Mouse (Mus musculus): Measurements from ENCODE around the gene Rnf26. TPM values are rescaled to one million over a fixed set of nuclear protein-coding genes. Genes with fewer than 3 reads are reported as not detected.
A peak's percentile ranks its signal among the peaks of the same experiment; 100 is the strongest.

The Rnf26 gene
- polyA plus RNA-seq, 1 experiment: 28.8 TPM

DNA sequence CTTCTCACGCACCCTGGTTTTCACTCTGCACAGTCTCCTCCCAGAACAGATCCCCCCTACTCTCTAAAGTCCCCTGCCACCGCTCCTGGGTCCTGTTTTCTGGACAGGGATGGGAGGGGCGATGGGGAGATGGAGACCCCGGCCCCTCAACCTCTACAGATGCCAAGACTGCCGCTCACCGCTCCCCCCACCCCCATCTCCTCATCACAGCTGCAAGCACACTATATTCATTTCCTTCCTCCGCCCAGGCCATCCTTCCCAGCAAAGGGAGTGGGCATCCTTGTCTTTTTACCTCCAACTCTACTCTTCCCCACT is 17.9 kb upstream of the Rnf26 start:
- H3K36me3 ChIP-seq (ENCODE audit: control insufficient read depth, insufficient read depth, low read length): no peaks in the 10 kb centered on the region
- no peak for DNase-seq
- no peak overlapping the region for H3K4me3 ChIP-seq (ENCODE audit: insufficient read depth, low read depth, low read length)
- peaks cover 20% of the 10 kb centered on the region; the same call in 1 of the 2 replicates for H3K4me1 ChIP-seq (ENCODE audit: control insufficient read depth, insufficient read depth, low read length)
- H3K27me3 ChIP-seq (replicated peaks; ENCODE audit: control insufficient read depth, insufficient read depth, low read length): no peaks in the 10 kb centered on the region
- TF ChIP-seq POLR2A (IDR thresholded peaks at IDR 0.05; ENCODE audit: low read depth, low read length) (no peak), CTCF (conservative IDR thresholded peaks at IDR 0.05; ENCODE audit: insufficient read depth, insufficient read length, low read depth, low read length) (no peak)
- WGBS: 47% methylated on average over 7 of the region's 7 CpGs
- H3K27ac ChIP-seq (ENCODE audit: insufficient read depth, low read depth, low read length): peak overlapping the region; percentile 15

DNA sequence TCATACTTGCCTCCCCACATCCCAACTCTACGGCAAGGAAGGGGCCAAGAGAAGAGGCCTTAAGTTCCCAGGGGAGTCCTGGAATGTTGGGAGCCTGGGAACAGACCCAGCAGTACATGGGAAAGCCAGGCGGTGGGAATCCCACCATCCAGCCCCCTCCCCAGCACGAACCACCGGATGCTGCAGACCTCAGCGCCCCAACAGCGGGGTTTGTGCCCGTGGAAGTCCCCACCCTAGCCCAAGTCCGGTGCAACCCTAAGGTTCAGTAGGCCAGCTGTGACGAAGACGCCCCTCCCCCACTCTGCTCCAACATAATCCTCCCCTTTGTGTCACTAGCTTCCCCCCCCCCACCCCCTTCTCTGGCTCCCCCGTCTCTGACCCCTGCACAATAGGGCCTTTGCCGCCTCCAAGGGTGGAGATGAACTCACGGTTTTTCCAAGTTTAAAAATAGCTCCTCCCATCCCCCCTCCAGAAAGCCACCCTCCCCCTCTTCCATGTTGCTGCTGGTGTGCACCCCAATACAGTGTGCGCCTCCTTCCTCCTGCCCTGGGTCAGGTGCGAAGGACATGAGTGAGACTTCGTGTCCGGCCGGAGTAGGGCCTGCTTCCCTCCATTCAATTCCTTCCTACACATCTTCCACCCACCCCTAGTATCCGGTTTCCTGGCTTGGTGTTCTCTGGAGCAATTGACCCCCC is 17.4 kb upstream of the Rnf26 start:
- 39% methylated on average over 19 of the region's 19 CpGs for WGBS
- peak; percentile 55 for DNase-seq
- TF ChIP-seq POLR2A (IDR thresholded peaks at IDR 0.05; ENCODE audit: low read depth, low read length) (no peak), CTCF (conservative IDR thresholded peaks at IDR 0.05; ENCODE audit: insufficient read depth, insufficient read length, low read depth, low read length) (no peak)

DNA sequence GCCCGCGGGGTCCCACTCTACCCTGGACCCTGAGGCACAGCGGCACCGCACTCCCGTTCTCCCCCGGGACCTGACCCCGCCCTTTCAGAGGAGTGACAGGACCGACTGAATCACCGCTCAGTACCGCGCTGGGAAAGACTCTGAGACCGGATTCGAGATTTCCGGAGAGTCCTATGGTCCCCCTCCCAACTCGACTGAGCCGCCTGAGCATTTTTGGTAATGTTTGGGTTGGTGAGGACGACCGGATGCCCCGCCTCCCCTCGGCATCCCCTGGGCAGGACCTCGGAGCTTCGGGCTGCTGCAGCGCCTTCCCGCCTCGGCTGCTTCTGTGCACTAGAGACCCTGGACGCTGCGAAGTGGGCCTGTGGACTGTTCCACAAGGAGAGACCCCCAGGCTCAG is 16.7 kb upstream of the Rnf26 start:
- no peaks in the 10 kb centered on the region for H3K27me3 ChIP-seq (replicated peaks; ENCODE audit: control insufficient read depth, insufficient read depth, low read length)
- peak; percentile 93 for DNase-seq
- peak overlapping the region; percentile 91 for H3K27ac ChIP-seq (ENCODE audit: insufficient read depth, low read depth, low read length)
- peak overlapping the region; percentile 29 for H3K4me3 ChIP-seq (ENCODE audit: insufficient read depth, low read depth, low read length)
- peaks cover 22% of the 10 kb centered on the region; the same call in 1 of the 2 replicates for H3K4me1 ChIP-seq (ENCODE audit: control insufficient read depth, insufficient read depth, low read length)
- no peaks in the 10 kb centered on the region for H3K36me3 ChIP-seq (ENCODE audit: control insufficient read depth, insufficient read depth, low read length)
- WGBS: 3% methylated on average over 27 of the region's 27 CpGs
- TF ChIP-seq CTCF (conservative IDR thresholded peaks at IDR 0.05; ENCODE audit: insufficient read depth, insufficient read length, low read depth, low read length) (no peak), POLR2A (IDR thresholded peaks at IDR 0.05; ENCODE audit: low read depth, low read length) (peak; percentile 38)

More for the DNA sequence above, 17.4 kb upstream of the Rnf26 start:
- H3K36me3 ChIP-seq (ENCODE audit: control insufficient read depth, insufficient read depth, low read length): no peaks in the 10 kb centered on the region
- peak overlapping the region; percentile 91 for H3K27ac ChIP-seq (ENCODE audit: insufficient read depth, low read depth, low read length)
- H3K27me3 ChIP-seq (replicated peaks; ENCODE audit: control insufficient read depth, insufficient read depth, low read length): no peaks in the 10 kb centered on the region
- H3K4me3 ChIP-seq (ENCODE audit: insufficient read depth, low read depth, low read length): peak overlapping the region; percentile 29; the same call in 1 of the 2 replicates
- peaks cover 23% of the 10 kb centered on the region; the same call in 1 of the 2 replicates for H3K4me1 ChIP-seq (ENCODE audit: control insufficient read depth, insufficient read depth, low read length)

DNA sequence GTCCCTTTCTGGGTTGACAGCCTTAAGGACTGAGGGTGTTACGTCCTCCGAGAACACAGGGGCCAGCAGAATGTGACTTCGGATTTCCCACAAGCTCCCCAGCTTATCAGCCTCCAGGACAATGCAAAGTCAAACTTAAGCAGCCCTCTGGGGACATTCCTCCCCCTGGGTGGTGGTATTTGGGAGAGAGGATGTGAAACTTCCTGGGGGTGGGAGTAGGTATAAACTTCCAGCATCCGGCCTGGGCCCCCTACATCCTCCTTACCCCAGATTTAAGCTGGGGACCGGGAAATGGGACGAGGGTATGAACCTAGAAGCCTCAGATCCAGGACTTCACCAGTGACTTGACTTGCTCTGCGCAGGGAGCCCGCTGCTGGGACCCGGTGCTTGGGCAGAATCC is 16.3 kb upstream of the Rnf26 start:
- Histone ChIP-seq H3K4me1 (ENCODE audit: control insufficient read depth, insufficient read depth, low read length) (peaks cover 23% of the 10 kb centered on the region; the same call in 1 of the 2 replicates), H3K36me3 (ENCODE audit: control insufficient read depth, insufficient read depth, low read length) (no peaks in the 10 kb centered on the region), H3K27ac (ENCODE audit: insufficient read depth, low read depth, low read length) (peak overlapping the region; percentile 82), H3K27me3 (replicated peaks; ENCODE audit: control insufficient read depth, insufficient read depth, low read length) (no peaks in the 10 kb centered on the region), H3K4me3 (ENCODE audit: insufficient read depth, low read depth, low read length) (peak overlapping the region; percentile 29)
- no peak for DNase-seq
- TF ChIP-seq CTCF (conservative IDR thresholded peaks at IDR 0.05; ENCODE audit: insufficient read depth, insufficient read length, low read depth, low read length) (no peak), POLR2A (IDR thresholded peaks at IDR 0.05; ENCODE audit: low read depth, low read length) (no peak)
- 37% methylated on average over 9 of the region's 9 CpGs for WGBS

DNA sequence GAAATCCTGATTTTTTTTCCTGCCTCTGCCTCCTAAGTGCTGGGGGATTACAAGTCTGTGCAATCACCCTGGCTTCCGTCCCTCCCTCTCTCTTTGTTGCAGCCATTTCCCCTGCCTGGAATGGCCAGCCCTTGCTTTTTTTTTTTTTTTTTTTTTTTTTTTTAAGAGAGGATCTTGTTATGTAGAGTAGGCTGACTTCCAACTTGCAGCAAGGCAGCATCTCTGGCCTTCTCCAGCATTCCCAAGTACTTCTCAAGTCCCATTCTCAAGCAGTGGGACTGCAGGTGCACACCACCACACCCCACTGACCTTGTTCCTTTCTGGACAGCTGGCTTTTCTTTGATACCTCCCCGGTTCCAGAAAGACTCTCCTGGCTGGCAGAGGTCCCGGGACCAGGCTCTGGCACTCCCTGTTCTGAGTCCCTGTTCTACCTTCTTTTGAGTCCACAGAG is 14.1 kb upstream of the Rnf26 start:
- Histone ChIP-seq H3K4me3 (ENCODE audit: insufficient read depth, low read depth, low read length) (no peak overlapping the region), H3K27ac (ENCODE audit: insufficient read depth, low read depth, low read length) (no peak overlapping the region), H3K27me3 (replicated peaks; ENCODE audit: control insufficient read depth, insufficient read depth, low read length) (no peaks in the 10 kb centered on the region), H3K4me1 (ENCODE audit: control insufficient read depth, insufficient read depth, low read length) (peaks cover 16% of the 10 kb centered on the region; the same call in 1 of the 2 replicates), H3K36me3 (ENCODE audit: control insufficient read depth, insufficient read depth, low read length) (no peaks in the 10 kb centered on the region)
- DNase-seq: peak; percentile 88
- 30% methylated on average over 3 of the region's 3 CpGs for WGBS
- no peak for TF ChIP-seq CTCF (conservative IDR thresholded peaks at IDR 0.05; ENCODE audit: insufficient read depth, insufficient read length, low read depth, low read length)
- no peak for TF ChIP-seq POLR2A (IDR thresholded peaks at IDR 0.05; ENCODE audit: low read depth, low read length)

DNA sequence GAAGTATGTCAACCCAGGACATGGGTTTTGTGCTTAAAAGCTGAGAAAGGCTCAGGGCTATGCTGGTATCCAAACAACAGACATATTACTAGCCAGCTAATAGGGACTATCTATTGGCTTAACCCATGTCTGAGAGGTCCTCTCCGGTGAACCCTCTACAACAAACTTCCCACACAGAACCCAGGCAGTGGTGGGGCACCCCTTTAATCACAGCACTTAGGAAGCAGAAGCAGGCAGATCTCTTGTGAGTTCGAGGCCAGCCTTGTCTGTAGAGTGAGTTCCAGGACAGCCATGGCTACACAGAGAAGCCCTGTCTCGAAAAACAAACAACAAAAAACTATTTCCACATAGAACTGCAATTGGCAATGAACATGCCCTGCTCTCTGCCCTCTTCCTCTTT is 13.4 kb upstream of the Rnf26 start:
- TF ChIP-seq POLR2A (IDR thresholded peaks at IDR 0.05; ENCODE audit: low read depth, low read length) (no peak), CTCF (conservative IDR thresholded peaks at IDR 0.05; ENCODE audit: insufficient read depth, insufficient read length, low read depth, low read length) (no peak)
- no peak for DNase-seq
- Histone ChIP-seq H3K27ac (ENCODE audit: insufficient read depth, low read depth, low read length) (peak overlapping the region; percentile 26; the same call in 1 of the 2 replicates), H3K27me3 (replicated peaks; ENCODE audit: control insufficient read depth, insufficient read depth, low read length) (no peaks in the 10 kb centered on the region), H3K36me3 (ENCODE audit: control insufficient read depth, insufficient read depth, low read length) (no peaks in the 10 kb centered on the region), H3K4me3 (ENCODE audit: insufficient read depth, low read depth, low read length) (no peak overlapping the region), H3K4me1 (ENCODE audit: control insufficient read depth, insufficient read depth, low read length) (peaks cover 16% of the 10 kb centered on the region; the same call in 1 of the 2 replicates)
- WGBS: 74% methylated on average over 3 of the region's 3 CpGs

DNA sequence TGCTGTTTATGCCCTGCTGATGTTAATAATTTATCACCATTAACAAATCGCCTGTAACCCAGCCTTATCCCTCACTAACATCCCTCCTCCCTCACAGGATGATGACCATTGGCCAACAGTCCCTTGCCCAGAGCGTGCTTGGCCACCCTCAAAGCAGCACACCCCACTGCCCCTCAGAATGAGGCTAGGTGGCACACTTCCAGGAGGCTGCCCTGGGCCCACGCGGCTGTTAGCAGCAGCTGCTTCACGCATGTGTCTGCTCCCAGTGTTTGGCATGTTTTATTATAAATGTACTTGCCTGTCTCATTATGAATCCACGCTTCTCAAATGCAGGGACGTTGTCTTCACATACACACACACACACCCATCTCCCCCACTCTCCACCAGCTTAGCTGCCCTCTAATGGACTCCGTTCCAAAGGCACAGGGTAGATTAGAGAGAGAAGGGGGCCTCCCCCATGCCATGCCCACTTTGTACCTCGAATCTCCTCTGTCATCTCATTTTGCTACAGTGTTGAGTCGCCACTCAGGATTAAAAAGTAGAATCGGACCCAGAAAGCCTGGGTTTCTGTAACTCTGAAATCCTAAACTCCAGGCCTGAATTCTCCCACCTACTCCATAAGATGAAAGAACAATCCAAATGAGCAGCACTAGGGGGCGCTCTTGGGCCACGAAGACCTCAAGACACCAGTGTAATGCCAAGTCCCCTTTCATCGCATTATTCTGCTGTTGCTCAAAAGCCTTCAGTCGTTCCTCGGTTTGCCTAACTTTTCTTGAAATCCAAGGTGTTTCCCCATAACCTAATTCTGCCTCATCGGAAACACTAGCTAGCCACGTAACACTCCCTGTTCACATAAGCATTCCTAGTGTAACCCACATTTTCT is 12.5 kb upstream of the Rnf26 start:
- 12% methylated on average over 18 of the region's 18 CpGs for WGBS
- TF ChIP-seq CTCF (conservative IDR thresholded peaks at IDR 0.05; ENCODE audit: insufficient read depth, insufficient read length, low read depth, low read length) (peak; percentile 92), POLR2A (IDR thresholded peaks at IDR 0.05; ENCODE audit: low read depth, low read length) (no peak)
- Histone ChIP-seq H3K27ac (ENCODE audit: insufficient read depth, low read depth, low read length) (peak overlapping the region; percentile 11; the same call in 1 of the 2 replicates), H3K4me1 (ENCODE audit: control insufficient read depth, insufficient read depth, low read length) (peaks cover 16% of the 10 kb centered on the region; the same call in 1 of the 2 replicates), H3K4me3 (ENCODE audit: insufficient read depth, low read depth, low read length) (no peak overlapping the region), H3K36me3 (ENCODE audit: control insufficient read depth, insufficient read depth, low read length) (no peaks in the 10 kb centered on the region), H3K27me3 (replicated peaks; ENCODE audit: control insufficient read depth, insufficient read depth, low read length) (no peaks in the 10 kb centered on the region)
- DNase-seq: peak; percentile 94

Data from kidney, adult 2 months (tissue).